Mouse (Mus musculus) testis, postnatal 10 days (tissue): ENCODE measurements at regions not wholly inside any gene's neighbourhood (a gene's known extent, or its start where the extent isn't known, plus 50 kb on each side); places are given as distances from the start of the nearest gene placed in this dataset.

ENCODE experiments used
- DNase-seq: peaks from one replicate; pipeline ENCODE4 v3.0.0; 2021; ENCODE audit warnings: low spot score

- peak; percentile 78 for DNase-seq
Observed at GRCm38 (mm10) chr10:9071630-9072029, 185.8 kb upstream of the Sash1 start.

GRCm38 (mm10) chr10:9069608-9070190 is 183.8 kb upstream of the Sash1 start:
- DNase-seq = no peak

- no peak for DNase-seq
Observed at GRCm38 (mm10) chr10:9066566-9066965, 180.7 kb upstream of the Sash1 start.

GRCm38 (mm10) chr10:9061979-9062378 is 176.1 kb upstream of the Sash1 start:
- no peak for DNase-seq

GRCm38 (mm10) chr10:9055274-9055673 is 169.4 kb upstream of the Sash1 start:
- peak; percentile 43 for DNase-seq

GRCm38 (mm10) chr10:9053371-9053770 is 167.5 kb upstream of the Sash1 start:
- no peak for DNase-seq

GRCm38 (mm10) chr10:9047341-9047740 is 161.5 kb upstream of the Sash1 start:
- DNase-seq = no peak

- no peak for DNase-seq
Observed at GRCm38 (mm10) chr10:9044746-9045370, 159.0 kb upstream of the Sash1 start.

- no peak for DNase-seq
Observed at GRCm38 (mm10) chr10:9043507-9043906, 157.6 kb upstream of the Sash1 start.

- no peak for DNase-seq
Observed at GRCm38 (mm10) chr10:9030486-9030885, 144.6 kb upstream of the Sash1 start.

- no peak for DNase-seq
Observed at GRCm38 (mm10) chr10:9029506-9029905, 143.6 kb upstream of the Sash1 start.

- DNase-seq = no peak
Observed at GRCm38 (mm10) chr10:9027070-9027807, 141.4 kb upstream of the Sash1 start.

- no peak for DNase-seq
Observed at GRCm38 (mm10) chr10:9014810-9015505, 129.1 kb upstream of the Sash1 start.

- no peak for DNase-seq
Observed at GRCm38 (mm10) chr10:9013549-9013925, 127.7 kb upstream of the Sash1 start.

GRCm38 (mm10) chr10:9012829-9013548 is 127.1 kb upstream of the Sash1 start:
- peak; percentile 91 for DNase-seq

- no peak for DNase-seq
Observed at GRCm38 (mm10) chr10:9011906-9012305, 126.0 kb upstream of the Sash1 start.

GRCm38 (mm10) chr10:9010191-9010590 is 124.3 kb upstream of the Sash1 start:
- no peak for DNase-seq

GRCm38 (mm10) chr10:9005140-9005909 is 119.5 kb upstream of the Sash1 start:
- no peak for DNase-seq

- DNase-seq = no peak
Observed at GRCm38 (mm10) chr10:9002261-9002660, 116.4 kb upstream of the Sash1 start.

GRCm38 (mm10) chr10:8998758-8999398 is 113.0 kb upstream of the Sash1 start:
- DNase-seq = no peak

GRCm38 (mm10) chr10:8998356-8998755 is 112.5 kb upstream of the Sash1 start:
- no peak for DNase-seq
